Mouse (Mus musculus) cerebellum, adult 2 months (tissue): ENCODE data around the gene Cfap54.

ENCODE experiments used
- CTCF ChIP-seq: fragments of 200-500 bp; IDR thresholded peaks from 2 replicates; pipeline ENCODE4 v1.5.1; 2011; ENCODE audit warnings: low read depth, mild to moderate bottlenecking, control low read depth, low read length, moderate library complexity, borderline replicate concordance; ENCODE audit not compliant: insufficient read depth
- POLR2A ChIP-seq: fragments of 200-500 bp; IDR thresholded peaks from 2 replicates; pipeline ENCODE4 v1.6.1; 2011; ENCODE audit warnings: low read length, control low read depth, borderline replicate concordance; ENCODE audit not compliant: insufficient read depth

- TF ChIP-seq CTCF (no peak), POLR2A (no peak)
These were observed 82.9 kb downstream of the Cfap54 start for GRCm38 (mm10) chr10:92998536-92998935.
